In the genomic region with DNA sequence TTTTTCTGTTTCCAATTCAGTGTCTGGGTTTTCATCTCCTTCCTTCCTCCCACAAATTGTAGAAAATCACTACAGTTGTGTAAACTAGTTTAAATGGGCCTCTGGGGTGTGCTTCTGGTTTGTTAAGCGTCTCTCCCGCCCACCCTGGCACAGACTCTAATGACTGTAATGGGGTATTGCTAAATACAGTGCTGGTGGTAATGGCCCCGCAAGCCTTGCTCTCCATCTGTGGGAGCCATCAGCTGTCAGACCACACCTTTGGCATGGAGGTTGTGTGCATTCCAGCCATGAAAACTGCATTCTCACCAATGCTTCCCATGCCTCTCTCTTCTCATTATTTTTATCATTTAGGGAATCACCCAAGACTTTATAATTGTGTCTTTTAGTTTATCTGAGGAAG, we compare ENCODE assay signal across 20 mouse cellular contexts.
DNase-seq lines count a peak whose midpoint lies in the region; ATAC-seq and TF ChIP-seq lines count a peak whose summit lies in the region.
"Had no signal": no experiment of that assay in that cellular context is flagged by ENCODE, and none has a peak within 500 bp of the region (broad histone marks: within the 10 kb centered on the region; RNA-seq: fewer than 3 reads in every experiment).

No protein-coding gene starts in this region.

- H3K9ac ChIP-seq in hindbrain, postnatal 0 days (replicated peaks; ENCODE audit: low read length): no peak overlapping the region
- no peak overlapping the region for H3K9ac ChIP-seq in hindbrain, embryonic 11.5 days (ENCODE audit: low read depth, low read length)
- no peak overlapping the region for H3K9ac ChIP-seq in neural tube, embryonic 14.5 days (replicated peaks; ENCODE audit: low read depth, low read length)
- H3K9ac ChIP-seq: embryonic facial prominence, embryonic 15.5 days; hindbrain, embryonic 15.5 days had no signal

- no peaks in the 10 kb centered on the region for H3K36me3 ChIP-seq in hindbrain, postnatal 0 days (ENCODE audit: insufficient read depth, low read length)
- no peaks in the 10 kb centered on the region for H3K36me3 ChIP-seq in hindbrain, embryonic 11.5 days (ENCODE audit: control insufficient read depth, insufficient read depth, low read length)
- no peaks in the 10 kb centered on the region for H3K36me3 ChIP-seq in neural tube, embryonic 14.5 days (ENCODE audit: control insufficient read depth, insufficient read depth, low read length)
- H3K36me3 ChIP-seq: embryonic facial prominence, embryonic 15.5 days; forebrain, embryonic 10.5 days; heart, embryonic 10.5 days; hindbrain, embryonic 15.5 days had no signal

- no peaks in the 10 kb centered on the region for H3K27me3 ChIP-seq in hindbrain, postnatal 0 days (ENCODE audit: insufficient read depth, low read length)
- H3K27me3 ChIP-seq in hindbrain, embryonic 11.5 days (ENCODE audit: control insufficient read depth, insufficient read depth, low read length): no peaks in the 10 kb centered on the region
- no peaks in the 10 kb centered on the region for H3K27me3 ChIP-seq in neural tube, embryonic 14.5 days (ENCODE audit: control insufficient read depth, insufficient read depth, low read length)
- H3K27me3 ChIP-seq: embryonic facial prominence, embryonic 15.5 days; hindbrain, embryonic 15.5 days had no signal

- DNase-seq in gastrocnemius, adult 18-20 months (ENCODE audit: low spot score): peak; percentile 8
- DNase-seq in gastrocnemius, postnatal 36 days: no peak
- peak; percentile 27 for DNase-seq in hindbrain, postnatal 0 days (ENCODE audit: low spot score)
- DNase-seq in hindbrain, embryonic 11.5 days (ENCODE audit: low spot score): no peak
- DNase-seq in brain, embryonic 14.5 days (ENCODE audit: low read depth): peak; percentile 42
- DNase-seq in urinary bladder, postnatal 14 days (ENCODE audit: low spot score): no peak
- DNase-seq: adrenal gland, postnatal 14 days; cerebellum, adult 18-20 months; cerebellum, adult 9-11 months; cerebellum, postnatal 36 days; gastrocnemius, postnatal 14 days; heart, adult 18-20 months; heart, postnatal 10 days had no signal

- no peak overlapping the region for H3K4me3 ChIP-seq in hindbrain, postnatal 0 days (ENCODE audit: low read length)
- no peak overlapping the region for H3K4me3 ChIP-seq in hindbrain, embryonic 11.5 days (ENCODE audit: low read depth, low read length)
- no peak overlapping the region for H3K4me3 ChIP-seq in neural tube, embryonic 14.5 days (ENCODE audit: low read depth, low read length)
- H3K4me3 ChIP-seq: embryonic facial prominence, embryonic 15.5 days; erythroblast, embryonic 14.5 days; forebrain, embryonic 10.5 days; heart, embryonic 10.5 days; hindbrain, embryonic 15.5 days had no signal

- H3K9me3 ChIP-seq in hindbrain, postnatal 0 days (ENCODE audit: low read length): no peaks in the 10 kb centered on the region
- no peaks in the 10 kb centered on the region for H3K9me3 ChIP-seq in hindbrain, embryonic 11.5 days (ENCODE audit: control insufficient read depth, low read length)
- no peaks in the 10 kb centered on the region for H3K9me3 ChIP-seq in neural tube, embryonic 14.5 days (ENCODE audit: control insufficient read depth, low read length)
- H3K9me3 ChIP-seq: embryonic facial prominence, embryonic 15.5 days; forebrain, embryonic 10.5 days; heart, embryonic 10.5 days; hindbrain, embryonic 15.5 days had no signal

- ATAC-seq in hindbrain, postnatal 0 days: no peak
- no peak for ATAC-seq in hindbrain, embryonic 11.5 days (ENCODE audit: low FRiP score)
- ATAC-seq in neural tube, embryonic 14.5 days (ENCODE audit: low read depth): peak; percentile 83
- ATAC-seq: forebrain, embryonic 14.5 days had no signal

- no peak overlapping the region for H3K27ac ChIP-seq in hindbrain, postnatal 0 days
- H3K27ac ChIP-seq in hindbrain, embryonic 11.5 days (ENCODE audit: low read depth, low read length): no peak overlapping the region
- no peak overlapping the region for H3K27ac ChIP-seq in neural tube, embryonic 14.5 days (ENCODE audit: low read depth, low read length)
- H3K27ac ChIP-seq: embryonic facial prominence, embryonic 15.5 days; forebrain, embryonic 10.5 days; heart, embryonic 10.5 days; hindbrain, embryonic 15.5 days had no signal

- H3K4me2 ChIP-seq in hindbrain, postnatal 0 days (ENCODE audit: low read depth, low read length): no peak overlapping the region
- H3K4me2 ChIP-seq in hindbrain, embryonic 11.5 days (replicated peaks; ENCODE audit: low read depth, low read length): no peak overlapping the region
- no peak overlapping the region for H3K4me2 ChIP-seq in neural tube, embryonic 14.5 days (ENCODE audit: low read depth, low read length)
- H3K4me2 ChIP-seq: embryonic facial prominence, embryonic 15.5 days; hindbrain, embryonic 15.5 days had no signal

- no peak for TF ChIP-seq POLR2A in brain, embryonic 14.5 days (IDR thresholded peaks at IDR 0.05; ENCODE audit: borderline replicate concordance, extremely low read depth, insufficient read depth, insufficient read length, poor library complexity, severe bottlenecking)

- WGBS in hindbrain, postnatal 0 days: 48% methylated on average over 3 of the region's 3 CpGs
- 93% methylated on average over 3 of the region's 3 CpGs for WGBS in hindbrain, embryonic 11.5 days
- WGBS in neural tube, embryonic 14.5 days: 40% methylated on average over 3 of the region's 3 CpGs

- no peaks in the 10 kb centered on the region for H3K4me1 ChIP-seq in hindbrain, postnatal 0 days (ENCODE audit: insufficient read depth, low read length)
- no peaks in the 10 kb centered on the region for H3K4me1 ChIP-seq in hindbrain, embryonic 11.5 days (replicated peaks; ENCODE audit: control insufficient read depth, insufficient read depth, low read length)
- H3K4me1 ChIP-seq in neural tube, embryonic 14.5 days (ENCODE audit: control insufficient read depth, insufficient read depth, low read length): no peaks in the 10 kb centered on the region
- H3K4me1 ChIP-seq: embryonic facial prominence, embryonic 15.5 days; heart, embryonic 10.5 days; hindbrain, embryonic 15.5 days had no signal

- no peak for TF ChIP-seq CTCF in hindbrain, postnatal 0 days (IDR thresholded peaks at IDR 0.05; ENCODE audit: low read depth)
- no peak for TF ChIP-seq CTCF in brain, embryonic 14.5 days (IDR thresholded peaks at IDR 0.05; ENCODE audit: borderline replicate concordance, extremely low read depth, insufficient read depth, insufficient read length)

- intact Hi-C loops in gastrocnemius, postnatal 36 days (cut with DNase I): no loop called here

Comparison
In these comparisons a context has a peak if more than half of its experiments do, and no peak if none do; other contexts are left out.
1. DNase-seq: peak in gastrocnemius, adult 18-20 months (single experiment), hindbrain, postnatal 0 days (single experiment) and brain, embryonic 14.5 days (single experiment); none in gastrocnemius, postnatal 36 days (0 of 2), hindbrain, embryonic 11.5 days (single experiment) and urinary bladder, postnatal 14 days (single experiment).